Mouse (Mus musculus) monocyte, adult 2 months (primary cell): ENCODE measurements around the gene Tardbp.

Source experiments
- DNase-seq, 2 experiments: peaks; one replicate each; pipeline ENCODE4 v3.0.0; 2022; ENCODE audit warnings: low spot score in 2 of 2, low read depth in 1 of 2

Gene Tardbp

GRCm38 (mm10) chr4:148639455-148639854 lies 12.6 kb upstream of the Tardbp start:
- DNase-seq: no peak

GRCm38 (mm10) chr4:148638302-148638701 lies 11.5 kb upstream of the Tardbp start:
- no peak for DNase-seq

- DNase-seq: no peak
Observed at GRCm38 (mm10) chr4:148635309-148635708, 8.5 kb upstream of the Tardbp start.

GRCm38 (mm10) chr4:148633395-148634061 lies 6.7 kb upstream of the Tardbp start:
- no peak for DNase-seq

DNA sequence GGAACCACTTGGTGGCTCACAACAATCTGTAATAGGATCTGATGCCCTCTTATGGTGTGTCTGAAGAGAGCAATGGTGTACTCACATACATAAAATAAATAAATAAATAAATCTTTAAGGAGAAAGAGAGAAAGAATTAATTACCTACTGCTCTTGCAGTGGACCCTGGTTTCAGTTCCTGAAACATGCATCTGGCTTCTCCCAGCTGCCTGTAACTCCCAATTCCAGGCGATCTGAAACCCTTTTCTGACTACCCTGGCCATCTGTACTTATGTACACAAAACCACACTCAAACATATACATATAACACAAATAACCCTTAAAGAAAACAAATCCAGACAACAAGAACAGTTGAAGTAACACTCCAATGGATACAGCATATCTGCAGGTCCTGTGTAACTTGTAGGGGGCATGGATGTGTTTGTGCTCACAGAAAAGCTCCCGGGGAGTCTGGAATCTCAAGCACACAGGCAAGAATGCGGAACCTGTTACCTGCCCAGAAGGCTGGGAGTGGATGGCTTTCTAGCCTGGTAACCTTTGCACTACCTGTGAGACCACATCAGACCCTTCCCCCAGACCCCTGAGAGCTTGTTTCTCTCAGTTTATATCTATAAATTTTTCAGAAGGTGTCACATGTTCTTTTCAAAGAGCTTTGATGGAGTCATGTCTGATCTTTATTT lies 5.3 kb upstream of the Tardbp start:
- DNase-seq: no peak

- no peak for DNase-seq
Observed at GRCm38 (mm10) chr4:148627246-148627645, 427 bp upstream of the Tardbp start.

DNA sequence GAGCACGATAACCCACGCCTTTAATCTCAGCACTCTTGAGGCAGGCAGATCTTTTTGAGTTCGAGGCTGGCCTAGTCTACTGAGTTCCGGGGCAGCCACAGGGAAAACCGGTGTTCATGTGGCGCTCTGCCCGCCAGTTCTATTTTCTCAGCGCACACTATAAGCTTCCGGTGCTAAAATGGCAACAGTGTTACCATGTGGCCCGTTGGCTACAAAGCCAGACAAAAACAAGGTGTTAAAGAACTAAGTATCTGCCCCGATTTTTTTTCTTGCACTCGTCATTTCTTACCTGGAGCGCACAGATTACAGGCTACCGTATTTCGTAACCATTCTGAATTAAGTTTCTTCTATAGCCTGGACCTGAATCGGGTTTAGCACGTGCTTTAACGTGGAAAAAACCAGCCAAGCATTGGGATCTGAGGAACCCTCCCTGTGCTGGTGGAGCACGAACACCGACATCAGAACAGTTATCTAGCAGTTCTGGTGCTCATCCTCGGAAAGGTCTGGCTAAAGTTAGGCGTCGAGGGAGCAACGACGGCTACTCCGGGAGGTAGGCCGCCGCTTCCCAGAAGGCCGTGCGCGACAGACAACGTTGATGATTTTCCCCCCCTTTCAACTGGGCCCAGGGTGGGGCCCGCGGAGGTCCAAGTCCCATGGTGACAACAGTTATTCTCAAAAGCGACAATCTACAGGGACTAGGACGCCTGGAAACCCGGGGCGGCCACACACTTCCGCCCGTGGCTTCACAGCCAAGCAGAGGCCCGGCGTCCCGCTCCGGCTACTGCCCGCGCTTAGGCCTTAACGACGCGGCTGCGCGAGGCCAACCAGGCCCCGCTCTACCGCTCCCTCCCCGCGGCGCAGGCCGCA lies 830 bp downstream of the Tardbp start:
- no peak for DNase-seq

DNA sequence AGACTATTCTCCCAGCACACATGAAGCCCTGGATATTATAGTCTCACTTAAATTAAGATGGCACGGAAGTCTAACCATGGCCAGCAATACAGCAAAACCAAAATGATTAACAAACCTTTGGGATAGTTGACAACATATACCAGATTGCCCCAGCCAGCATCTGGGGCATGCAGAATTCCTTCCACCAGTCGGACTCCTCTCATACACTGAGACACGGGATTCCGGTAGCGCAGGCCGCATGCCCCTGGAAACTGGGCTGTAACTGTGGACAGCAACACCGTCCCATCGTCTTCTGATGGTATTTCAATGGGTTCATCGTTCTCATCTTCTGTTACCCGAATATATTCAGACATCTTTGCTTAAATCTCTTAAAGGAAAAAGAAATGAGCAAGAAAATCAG lies 1.8 kb downstream of the Tardbp start:
- DNase-seq: no peak

DNA sequence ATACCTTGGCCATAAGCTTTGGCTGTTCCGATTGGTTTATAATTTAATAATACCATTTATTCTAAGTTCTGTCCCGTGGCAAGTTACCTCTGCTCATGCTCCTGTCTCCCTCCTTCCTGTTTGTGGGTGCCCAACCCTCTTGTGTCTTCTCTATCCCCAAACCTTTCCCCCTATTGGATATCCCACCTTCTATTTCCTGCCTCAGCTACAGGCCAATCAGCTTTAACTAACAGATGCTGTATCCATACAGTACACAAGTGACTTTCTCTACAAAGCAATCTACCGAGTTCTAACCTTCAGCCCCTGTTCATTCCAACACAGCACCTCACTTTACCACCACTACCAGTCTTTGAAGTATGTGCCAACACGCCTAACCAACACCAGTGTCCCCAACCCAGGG lies 3.2 kb downstream of the Tardbp start:
- DNase-seq: no peak

DNA sequence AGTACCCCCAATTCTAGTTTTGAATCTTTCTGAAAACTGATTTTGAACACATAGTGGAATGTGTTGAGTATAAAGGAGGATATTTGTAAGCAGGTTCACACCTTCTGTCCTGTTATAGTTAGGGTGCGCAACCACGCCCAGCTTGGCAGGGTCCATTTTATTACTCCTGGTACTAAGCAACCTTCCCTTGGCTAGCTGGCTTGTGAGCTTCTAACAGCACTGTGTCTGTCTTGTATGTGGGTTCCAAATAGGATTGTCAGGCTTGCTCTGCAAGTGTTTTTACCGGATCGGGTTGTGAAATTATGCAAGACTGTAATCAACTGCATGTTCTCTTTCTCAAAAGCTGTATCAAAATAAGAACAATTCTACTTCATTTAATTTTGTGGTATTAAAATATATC lies 4.3 kb downstream of the Tardbp start:
- DNase-seq: no peak

DNA sequence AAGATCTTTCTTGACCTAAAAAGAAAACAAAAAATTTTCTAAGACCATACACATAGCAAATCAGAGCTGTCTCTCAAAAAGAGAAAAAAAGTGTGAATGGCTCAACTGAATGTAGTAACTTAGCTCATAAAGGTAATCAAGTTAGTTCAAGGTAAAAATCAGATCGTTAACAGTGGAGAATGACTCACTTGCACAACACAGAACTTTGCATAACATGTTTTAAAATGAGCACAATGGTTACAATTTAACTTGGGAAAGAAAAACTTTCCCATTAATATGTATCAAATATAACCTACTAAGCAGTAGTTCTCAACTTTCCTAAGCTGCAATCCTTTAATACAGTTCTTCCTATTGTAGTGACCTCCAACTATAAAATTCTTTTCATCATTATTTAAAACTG lies 6.1 kb downstream of the Tardbp start:
- DNase-seq: no peak

GRCm38 (mm10) chr4:148619805-148620204 lies 7.0 kb downstream of the Tardbp start:
- no peak for DNase-seq

DNA sequence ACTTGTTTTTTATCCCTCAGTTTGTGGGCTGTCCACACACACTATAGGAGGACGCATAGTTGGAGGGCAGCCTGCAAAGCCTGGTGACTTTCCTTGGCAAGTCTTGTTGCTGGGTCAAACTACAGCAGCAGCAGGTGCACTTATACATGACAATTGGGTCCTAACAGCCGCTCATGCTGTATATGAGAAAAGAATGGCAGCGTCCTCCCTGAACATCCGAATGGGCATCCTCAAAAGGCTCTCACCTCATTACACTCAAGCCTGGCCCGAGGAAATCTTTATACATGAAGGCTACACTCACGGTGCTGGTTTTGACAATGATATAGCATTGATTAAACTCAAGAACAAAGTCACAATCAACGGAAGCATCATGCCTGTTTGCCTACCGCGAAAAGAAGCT lies 13.1 kb downstream of the Tardbp start:
- no peak for DNase-seq

DNA sequence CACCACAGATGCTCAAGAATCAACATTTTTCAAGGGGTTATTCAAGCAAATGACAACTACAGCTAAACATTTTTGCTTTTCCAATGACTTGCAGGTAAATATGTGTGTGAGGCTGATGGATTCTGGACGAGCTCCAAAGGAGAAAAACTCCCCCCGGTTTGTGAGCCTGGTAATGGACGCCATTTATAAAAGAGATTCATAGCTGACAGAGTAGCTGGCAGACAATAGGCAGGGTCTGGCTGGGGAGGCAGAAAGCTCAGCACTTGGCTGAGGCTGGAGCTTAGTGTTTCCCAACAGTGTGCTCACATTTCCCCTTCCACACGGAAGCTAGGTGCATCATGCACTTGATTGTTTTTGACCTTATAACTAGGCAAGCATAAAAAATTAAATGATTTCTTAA lies 14.3 kb downstream of the Tardbp start:
- no peak for DNase-seq

GRCm38 (mm10) chr4:148610631-148611364 lies 16.0 kb downstream of the Tardbp start:
- DNase-seq: no peak

DNA sequence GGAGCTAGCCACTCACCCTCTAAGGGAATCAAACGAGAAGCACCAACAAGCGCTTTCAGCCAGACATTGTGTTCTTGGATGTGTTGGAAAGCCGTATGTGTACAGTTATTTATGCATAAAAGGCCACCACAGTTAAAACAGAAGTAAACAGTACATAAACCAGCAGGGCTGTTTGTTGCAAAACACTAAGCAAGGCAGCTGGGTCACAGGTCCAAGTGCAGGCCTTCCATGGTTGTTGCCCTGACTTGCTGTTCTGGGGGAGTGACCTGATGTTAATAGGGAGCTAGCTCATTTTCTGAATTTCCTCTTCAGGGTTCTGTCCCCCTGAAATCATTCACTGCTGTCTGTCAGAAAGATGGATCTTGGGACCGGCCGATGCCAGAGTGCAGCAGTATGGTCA lies 17.0 kb downstream of the Tardbp start:
- no peak for DNase-seq

- peak in 1 of 2 experiments; percentile 40 for DNase-seq
Observed at GRCm38 (mm10) chr4:148607758-148608157, 19.1 kb downstream of the Tardbp start.

- DNase-seq: peak in 1 of 2 experiments; percentile 40
Observed at GRCm38 (mm10) chr4:148604541-148605165, 22.2 kb downstream of the Tardbp start.

- DNase-seq: no peak
Observed at GRCm38 (mm10) chr4:148604141-148604540, 22.7 kb downstream of the Tardbp start.

DNA sequence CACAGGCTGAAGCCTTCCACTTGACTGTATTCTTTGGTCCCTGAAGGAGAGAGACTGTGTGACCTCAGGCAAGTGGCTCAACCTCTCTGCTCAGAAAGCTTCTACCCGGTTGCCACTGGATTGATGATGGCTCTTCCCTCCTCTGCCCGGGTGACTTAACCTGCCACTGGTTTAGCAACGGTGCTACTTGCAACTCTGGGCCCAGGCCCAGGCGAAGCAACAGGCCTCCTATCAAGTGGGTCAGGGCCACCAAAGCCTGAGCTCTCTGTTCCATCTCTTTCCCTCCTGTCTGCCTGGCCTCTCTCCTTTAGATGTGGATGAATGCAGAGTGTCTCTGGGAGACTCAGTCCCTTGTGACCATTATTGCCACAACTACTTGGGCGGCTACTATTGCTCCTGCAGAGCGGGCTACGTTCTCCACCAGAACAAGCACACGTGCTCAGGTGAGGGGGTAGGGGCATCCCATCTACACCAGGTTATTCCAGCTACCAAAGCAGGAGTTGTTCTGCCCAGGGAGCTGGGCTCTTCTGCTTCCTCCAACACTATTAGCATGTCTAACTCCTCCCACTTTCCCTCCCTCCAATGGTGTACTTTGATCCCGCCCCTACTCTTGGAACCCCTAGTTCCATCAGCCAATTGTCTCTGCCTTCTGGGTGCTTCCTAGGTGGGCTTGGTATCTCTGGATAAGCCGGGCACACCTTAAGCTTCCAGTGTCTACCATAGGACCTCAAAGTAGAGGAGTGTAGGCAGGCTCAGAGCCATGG lies 23.3 kb downstream of the Tardbp start:
- DNase-seq: no peak
